Mouse (Mus musculus): Measurements from ENCODE around the gene Nek7.

DNA sequence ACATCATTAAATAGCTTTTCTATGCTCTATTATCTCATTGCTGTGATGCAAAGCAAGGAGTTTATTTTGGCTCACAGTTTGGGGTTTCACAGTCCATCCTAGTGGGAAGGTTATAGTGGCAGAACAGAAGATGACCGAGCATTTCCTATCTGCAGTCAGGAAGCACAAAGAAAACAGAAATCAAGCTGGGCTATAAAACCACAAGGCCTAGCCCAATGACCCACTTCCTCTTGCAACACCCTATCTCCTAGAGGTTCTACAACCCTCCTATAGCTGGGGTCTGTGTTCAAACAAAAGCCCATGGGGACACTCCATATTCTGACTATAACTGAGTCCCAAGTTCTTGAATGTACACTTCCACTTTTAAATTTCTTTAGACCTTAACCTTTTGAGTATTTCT, 139.2 kb downstream of the Nek7 start:
- TF ChIP-seq POLR2A (IDR thresholded peaks at IDR 0.05; ENCODE audit: control insufficient read depth, low read depth, low read length) (no peak), CTCF (IDR thresholded peaks at IDR 0.05; ENCODE audit: control insufficient read depth, insufficient read depth, insufficient replicate concordance, low read depth, low read length) (no peak)

Measured in testis, adult 2 months (tissue).